Mouse (Mus musculus) thymus, postnatal 25 days (tissue): ENCODE data around the gene Mrc2.

Experiments used
- DNase-seq: peaks from one replicate; pipeline ENCODE4 v3.0.0; 2022

Gene Mrc2

DNA sequence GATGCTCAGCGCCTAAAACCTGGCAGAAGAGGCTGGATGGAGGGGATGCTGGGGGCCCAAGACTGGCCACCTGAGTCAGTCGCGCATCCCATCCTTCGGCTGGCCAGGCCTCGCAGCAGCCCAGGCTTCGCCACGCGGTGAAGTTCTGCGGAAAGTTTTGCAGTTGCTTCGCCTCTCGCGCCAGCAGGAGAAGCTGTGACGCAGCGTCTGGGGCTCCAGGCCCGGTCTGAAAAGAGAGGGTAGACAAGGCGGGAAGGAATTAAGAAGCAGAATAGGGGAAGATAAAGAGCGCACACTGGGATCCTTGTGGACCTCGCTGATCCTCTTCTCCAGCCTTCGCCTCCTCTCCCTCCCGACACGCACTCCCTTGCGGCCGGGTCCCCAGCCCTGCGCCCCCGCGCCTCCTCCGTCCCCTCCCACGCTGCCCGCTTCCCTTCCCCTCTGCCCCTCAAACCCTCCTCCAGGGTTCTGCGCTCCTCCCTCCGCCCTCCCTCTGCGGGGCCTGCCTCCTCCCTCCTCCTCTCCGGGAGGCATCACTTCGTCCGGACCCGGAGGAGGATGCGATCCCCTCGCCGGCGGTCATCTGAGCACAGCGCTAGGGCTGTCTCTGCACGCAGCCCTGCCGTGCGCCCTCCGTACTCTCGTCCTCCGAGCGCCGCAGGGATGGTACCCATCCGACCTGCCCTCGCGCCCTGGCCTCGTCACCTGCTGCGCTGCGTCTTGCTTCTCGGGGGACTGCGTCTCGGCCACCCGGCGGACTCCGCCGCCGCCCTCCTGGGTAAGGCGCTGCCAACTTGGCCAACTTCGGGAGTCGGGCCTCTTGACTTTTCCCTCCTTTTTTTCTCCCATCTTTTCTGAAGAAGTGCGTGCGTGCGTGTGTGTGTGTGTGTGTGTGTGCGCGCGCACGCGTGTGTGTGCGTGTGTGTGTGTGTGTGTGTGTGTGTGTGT is at the start of gene Mrc2:
TSS of gene Mrc2 (plus strand) at position 520 of the 948 bp plus-strand sequence.
- no peak for DNase-seq

DNA sequence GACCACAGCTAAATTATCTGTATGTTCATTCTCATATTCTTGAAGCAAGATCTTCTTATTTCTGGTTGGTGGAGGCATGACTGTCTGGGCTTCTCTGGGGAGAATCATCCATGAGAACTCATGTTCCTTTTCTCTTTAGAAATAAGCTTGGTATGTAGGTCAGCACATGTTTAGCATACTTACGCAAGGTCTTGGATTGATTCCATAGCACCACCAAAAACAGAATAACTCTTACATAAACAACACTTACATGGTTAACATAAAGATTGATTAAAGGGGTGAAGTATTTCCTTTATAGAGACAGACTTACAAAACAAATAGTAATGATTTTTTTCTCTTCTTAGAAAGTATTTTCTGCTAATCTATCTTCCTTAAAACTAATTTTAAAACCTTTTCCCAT is 46.1 kb upstream of the Mrc2 start:
- DNase-seq, result no peak

- no peak for DNase-seq
These were observed 45.7 kb upstream of the Mrc2 start for GRCm38 (mm10) chr11:105246785-105247184.

- DNase-seq, result no peak
These were observed 45.1 kb upstream of the Mrc2 start for GRCm38 (mm10) chr11:105247321-105247720.

DNA sequence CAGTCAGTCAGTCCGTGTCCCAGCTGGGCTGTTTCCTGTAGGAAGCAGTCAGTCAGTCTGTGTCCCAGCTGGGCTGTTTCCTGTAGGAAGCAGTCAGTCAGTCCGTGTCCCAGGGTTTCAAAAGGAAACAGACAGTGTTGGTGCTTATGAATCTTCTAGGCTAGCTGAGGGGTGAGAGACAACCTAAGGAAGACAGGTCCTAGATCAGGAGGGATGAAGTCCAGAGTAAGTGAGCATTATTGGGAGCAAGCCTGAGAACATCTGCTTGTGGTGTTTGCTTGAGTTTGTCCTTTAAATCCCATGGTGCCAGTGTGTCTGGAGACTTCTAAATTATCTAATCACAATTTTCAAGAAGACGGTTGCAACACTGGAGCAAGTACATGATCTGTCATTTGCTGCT is 32.7 kb upstream of the Mrc2 start:
- DNase-seq, result no peak

DNA sequence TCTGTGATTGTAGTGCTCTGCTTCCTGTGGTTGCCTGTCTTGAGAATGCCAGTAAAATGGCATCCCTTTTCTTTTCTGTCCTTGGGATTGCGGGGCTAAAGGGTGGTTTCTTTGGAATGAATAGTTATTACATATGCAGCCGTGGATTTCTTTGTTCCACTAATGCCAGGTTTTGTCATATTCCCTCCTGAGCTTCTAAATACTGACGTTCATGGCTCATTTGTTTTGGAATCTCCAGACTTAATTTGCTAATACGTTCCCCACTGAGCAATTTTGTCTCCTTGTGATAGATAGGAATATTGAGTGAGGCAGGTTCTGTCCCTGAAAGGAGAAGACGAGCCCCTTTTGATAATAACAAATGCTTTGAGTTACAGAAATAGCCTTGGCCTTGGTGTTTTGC is 31.3 kb upstream of the Mrc2 start:
- DNase-seq, result no peak

- no peak for DNase-seq
These were observed 30.7 kb upstream of the Mrc2 start for GRCm38 (mm10) chr11:105261601-105262351.

DNA sequence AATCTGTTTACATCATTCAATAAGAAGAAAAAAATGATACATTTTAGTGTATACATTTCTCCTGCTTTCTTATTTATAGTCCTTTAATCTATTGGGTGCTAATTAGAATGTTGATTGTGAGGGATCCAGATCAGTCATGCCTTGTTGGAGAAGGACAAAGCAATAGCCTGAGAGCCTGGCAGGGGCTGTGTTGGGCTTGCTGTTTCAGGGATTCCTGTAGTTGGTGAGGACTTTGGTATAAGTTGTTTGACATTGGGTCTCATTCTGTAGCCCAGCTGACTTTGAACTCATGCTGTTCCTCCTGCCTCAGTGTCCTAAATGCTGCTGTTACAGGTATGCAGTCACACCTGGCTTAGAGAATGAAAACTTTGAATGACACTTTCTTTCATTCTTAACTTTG is 27.9 kb upstream of the Mrc2 start:
- DNase-seq, result no peak

GRCm38 (mm10) chr11:105264988-105265387 is 27.5 kb upstream of the Mrc2 start:
- no peak for DNase-seq

- no peak for DNase-seq
These were observed 22.3 kb upstream of the Mrc2 start for GRCm38 (mm10) chr11:105270155-105270554.

DNA sequence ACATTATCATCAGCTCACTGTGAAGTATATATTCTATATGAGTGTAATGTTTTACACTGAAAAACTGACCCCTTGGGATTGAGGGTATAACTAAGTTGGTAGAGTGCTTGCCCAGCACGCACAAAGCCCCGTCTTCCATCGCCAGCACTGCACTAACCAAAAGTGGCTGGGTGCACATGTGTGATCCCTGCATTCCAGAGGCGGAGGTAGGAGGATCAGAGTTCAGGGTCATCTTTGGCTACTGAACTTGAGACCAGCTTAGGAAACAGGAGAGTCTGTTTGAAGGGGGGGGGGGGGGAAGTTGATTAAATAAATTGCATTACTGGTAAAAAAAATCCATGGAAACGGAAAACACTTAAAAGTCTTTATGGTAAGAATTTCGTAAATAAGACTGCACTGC is 12.0 kb upstream of the Mrc2 start:
- no peak for DNase-seq

GRCm38 (mm10) chr11:105281291-105281690 is 11.2 kb upstream of the Mrc2 start:
- no peak for DNase-seq

DNA sequence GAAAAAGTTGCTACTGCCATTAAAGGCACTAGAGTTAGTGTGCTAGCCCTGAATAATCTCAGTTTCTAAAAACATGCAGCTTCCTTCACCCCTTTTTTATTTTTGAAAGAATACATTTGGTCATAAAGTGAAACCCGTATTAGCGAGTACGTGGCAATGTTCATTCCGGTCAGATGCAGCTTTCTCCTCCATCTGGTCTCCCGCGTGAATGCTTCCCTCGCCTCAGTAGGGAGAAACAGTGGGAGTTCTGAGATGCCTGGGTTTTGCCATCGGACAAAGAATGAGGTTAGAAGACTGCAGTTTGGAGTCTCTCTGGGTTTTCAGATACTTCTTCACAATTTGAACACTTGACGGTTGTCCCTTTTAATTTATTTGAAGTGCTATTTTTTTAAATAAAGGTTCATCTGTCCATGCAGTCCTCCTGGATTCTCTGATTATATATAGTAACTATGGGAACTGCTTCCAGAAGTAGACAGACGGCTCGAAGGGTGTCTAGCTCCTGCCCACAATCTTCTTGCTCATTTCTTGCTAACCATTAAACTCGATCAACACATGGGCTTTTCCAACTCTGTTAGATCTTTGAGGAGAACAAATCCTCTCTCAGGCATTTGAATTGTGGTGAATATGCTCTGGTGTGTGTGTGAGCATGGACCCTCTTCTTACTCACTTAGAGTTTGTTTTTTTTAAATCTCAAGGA is 10.5 kb upstream of the Mrc2 start:
- DNase-seq, result no peak

- no peak for DNase-seq
These were observed 10.0 kb upstream of the Mrc2 start for GRCm38 (mm10) chr11:105282460-105282859.

GRCm38 (mm10) chr11:105283016-105283415 is 9.4 kb upstream of the Mrc2 start:
- no peak for DNase-seq

DNA sequence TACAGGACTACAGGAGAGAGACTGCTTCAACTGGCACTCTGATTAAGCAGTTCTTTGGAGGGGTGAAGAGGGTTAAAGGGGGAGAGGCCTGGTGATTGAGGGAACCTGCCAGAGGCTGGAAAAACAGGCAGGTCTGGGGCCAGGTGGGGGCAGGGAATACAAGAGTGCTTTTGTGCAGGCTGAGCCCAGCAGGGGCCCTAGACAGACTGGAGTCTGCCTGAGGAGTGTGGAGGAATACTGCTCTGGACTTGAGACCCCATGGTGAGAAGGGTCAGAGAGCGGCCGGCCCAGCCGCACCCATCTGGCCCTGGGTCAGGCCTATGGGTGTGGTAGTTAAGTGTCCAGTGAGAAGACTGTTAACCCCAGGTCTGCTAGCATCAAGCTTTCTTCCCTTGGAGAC is 6.7 kb upstream of the Mrc2 start:
- no peak for DNase-seq

DNA sequence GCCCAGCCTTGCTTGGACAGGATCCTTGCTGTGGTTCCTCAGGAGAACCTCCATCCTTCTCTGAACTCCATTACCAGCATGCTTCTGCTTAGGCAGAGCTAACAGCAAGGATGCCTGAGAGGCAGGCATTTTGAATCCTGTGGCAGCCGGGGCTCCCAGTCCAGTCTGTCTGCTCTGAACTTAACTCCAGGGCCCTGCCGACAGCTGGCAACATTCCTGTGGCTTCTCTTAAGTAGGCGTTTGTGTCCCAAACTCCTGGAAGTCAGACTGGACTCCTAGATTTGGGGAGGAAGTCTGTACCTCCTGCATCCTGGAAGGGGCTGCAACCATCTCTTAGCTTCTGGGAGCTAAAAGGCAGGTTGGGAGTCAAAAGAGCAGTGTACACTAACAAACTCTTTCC is 3.0 kb upstream of the Mrc2 start:
- DNase-seq, result no peak

- DNase-seq, result no peak
These were observed 741 bp upstream of the Mrc2 start for GRCm38 (mm10) chr11:105291681-105292123.

- no peak for DNase-seq
These were observed 698 bp downstream of the Mrc2 start for GRCm38 (mm10) chr11:105293101-105293581.

DNA sequence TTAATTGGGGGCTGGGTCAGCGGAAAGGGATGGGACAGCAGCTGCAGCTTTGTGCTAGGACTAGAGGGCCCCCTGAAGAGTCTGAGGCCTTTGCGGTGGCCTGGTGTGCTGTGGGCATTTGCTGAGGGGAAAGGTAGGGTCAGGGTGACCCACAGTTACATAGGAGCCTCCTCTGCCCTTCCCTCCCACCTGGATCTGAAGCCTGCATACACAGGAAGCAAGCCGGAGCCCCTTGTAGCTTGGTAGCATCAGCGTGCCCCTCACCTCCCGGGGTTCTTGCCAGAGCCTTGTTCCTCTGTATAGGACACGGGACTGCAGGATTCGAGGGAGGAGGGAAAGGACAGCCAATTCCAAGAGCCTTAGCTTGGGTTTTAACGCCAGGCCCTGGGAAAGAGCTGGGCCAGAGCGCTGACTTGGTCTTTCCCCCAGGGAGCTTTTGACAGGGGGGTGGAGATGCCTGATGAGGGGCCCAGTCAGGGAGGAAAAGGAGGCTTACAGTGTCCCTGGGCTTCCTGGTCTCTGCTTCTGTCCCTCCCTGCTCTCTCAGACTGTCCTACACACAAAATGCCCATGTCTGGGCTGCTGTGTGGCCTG is 1.6 kb downstream of the Mrc2 start:
- DNase-seq, result no peak

DNA sequence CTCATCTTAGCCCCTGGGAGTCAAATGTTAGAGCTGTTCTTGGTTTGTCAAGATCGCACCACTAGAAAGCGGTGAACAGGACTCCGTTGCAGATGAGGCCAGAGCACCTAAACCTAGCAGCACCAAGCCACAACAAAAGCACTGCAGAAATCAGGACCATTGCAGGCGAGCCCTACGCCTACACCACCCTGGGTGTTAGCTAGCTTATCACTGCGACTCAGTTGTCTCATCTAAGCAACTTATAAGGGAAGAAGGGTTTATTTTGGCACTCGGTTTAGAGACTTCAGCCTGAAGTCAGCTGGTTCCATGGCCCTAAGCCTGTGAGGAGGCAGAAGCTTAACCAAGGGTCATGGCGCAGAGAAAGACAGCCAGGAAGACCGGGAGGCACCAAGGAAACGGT is 3.6 kb downstream of the Mrc2 start:
- no peak for DNase-seq

DNA sequence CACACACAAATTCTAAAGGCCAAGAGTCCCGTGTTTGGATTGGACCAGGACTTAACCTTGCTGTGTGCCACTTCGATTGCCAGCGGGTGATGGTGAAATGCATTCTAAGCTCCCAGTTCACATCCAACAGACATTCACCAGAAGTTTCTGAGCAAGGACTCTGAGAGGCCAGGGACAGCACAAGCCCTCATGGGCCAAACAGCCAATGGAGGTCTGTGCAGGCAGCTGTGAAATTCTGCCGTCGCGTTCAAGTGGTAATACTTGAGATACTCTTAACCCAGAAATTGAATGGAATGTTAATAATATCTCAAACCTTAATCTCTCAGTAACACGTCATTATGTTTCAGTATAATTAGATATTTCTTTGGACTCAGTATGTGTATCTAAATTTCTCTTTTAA is 17.8 kb downstream of the Mrc2 start:
- DNase-seq, result no peak
